Mouse (Mus musculus) thymus, adult 2 months (tissue): ENCODE measurements around the gene Scn9a. TPM values are rescaled to one million over a fixed set of nuclear protein-coding genes. Genes with fewer than 3 reads are reported as not detected.

Source experiments
- DNase-seq: peaks from one replicate; pipeline ENCODE4 v3.0.0; 2021
- H3K27ac ChIP-seq: fragments of 200-500 bp; 2 replicates; pipeline ENCODE4 v1.5.1; 2012; ENCODE audit warnings: low read length, control low read depth; ENCODE audit not compliant: control insufficient read depth, insufficient read depth
- H3K27me3 ChIP-seq: fragments of 200-500 bp; 2 replicates; pipeline ENCODE4 v1.6.1; 2012; ENCODE audit warnings: mild to moderate bottlenecking, low read length, moderate library complexity, mixed read lengths; ENCODE audit not compliant: control insufficient read depth, insufficient read depth
- H3K36me3 ChIP-seq: fragments of 200-500 bp; 2 replicates; pipeline ENCODE4 v1.6.1; 2012; ENCODE audit warnings: mild to moderate bottlenecking, low read length, moderate library complexity; ENCODE audit not compliant: control insufficient read depth, insufficient read depth
- H3K4me1 ChIP-seq: fragments of 200-500 bp; replicated peaks from 2 replicates; pipeline ENCODE4 v1.6.1; 2012; ENCODE audit warnings: low read length; ENCODE audit not compliant: control insufficient read depth, insufficient read depth
- H3K4me3 ChIP-seq: fragments of 200-500 bp; 2 replicates; pipeline ENCODE4 v1.5.1; 2012; ENCODE audit warnings: mild to moderate bottlenecking, low read length, control low read depth, moderate library complexity; ENCODE audit not compliant: control insufficient read depth, insufficient read depth
- CTCF ChIP-seq: fragments of 200-500 bp; IDR thresholded peaks from 2 replicates; pipeline ENCODE4 v1.5.1; 2012; ENCODE audit warnings: mild to moderate bottlenecking, control low read depth, low read length, moderate library complexity, borderline replicate concordance; ENCODE audit not compliant: control insufficient read depth, poor library complexity, insufficient read depth; ENCODE audit errors: extremely low read depth
- POLR2A ChIP-seq: fragments of 200-500 bp; IDR thresholded peaks from 2 replicates; pipeline ENCODE4 v1.6.1; 2012; ENCODE audit warnings: mild to moderate bottlenecking, low read length, control low read depth, moderate library complexity; ENCODE audit not compliant: control insufficient read depth, poor library complexity, insufficient read depth; ENCODE audit errors: extremely low read depth
- WGBS: fragments of 180-500 bp; shearing (Covaris S2); methylation state at CpG from one replicate; pipeline ENCODE4 v1.1.7; 2018; 5-methylcytosine and 5-hydroxymethylcytosine counted together
- polyA plus RNA-seq: library from polyadenylated mRNA; depleted of rRNA; stranded (reverse); fragments of >200 nt; gene quantifications from 2 replicates; pipeline ENCODE4 v1.2.3, GENCODE M21; 2012; rRNA removed

Scn9a gene
- polyA plus RNA-seq, 1 experiment: 0.24 TPM

- Histone ChIP-seq H3K36me3 (no peaks in the 10 kb centered on the region), H3K4me3 (no peak overlapping the region), H3K27ac (no peak overlapping the region), H3K4me1 (no peaks in the 10 kb centered on the region), H3K27me3 (no peaks in the 10 kb centered on the region)
- 92% methylated on average over 3 of the region's 3 CpGs for WGBS
- no peak for DNase-seq
- TF ChIP-seq CTCF (no peak), POLR2A (no peak)
These were observed 169.3 kb downstream of the Scn9a start for GRCm38 (mm10) chr2:66465484-66465883.

GRCm38 (mm10) chr2:66464874-66465458 lies 169.8 kb downstream of the Scn9a start:
- WGBS: 88% methylated on average over 2 of the region's 2 CpGs
- TF ChIP-seq CTCF: no peak
- TF ChIP-seq POLR2A: no peak
- Histone ChIP-seq H3K36me3 (no peaks in the 10 kb centered on the region), H3K4me3 (no peak overlapping the region), H3K4me1 (no peaks in the 10 kb centered on the region), H3K27ac (no peak overlapping the region), H3K27me3 (no peaks in the 10 kb centered on the region)
- DNase-seq: no peak

GRCm38 (mm10) chr2:66463916-66464315 lies 170.8 kb downstream of the Scn9a start:
- no peak overlapping the region for H3K4me3 ChIP-seq
- no peaks in the 10 kb centered on the region for H3K36me3 ChIP-seq
- TF ChIP-seq POLR2A: no peak
- TF ChIP-seq CTCF: no peak
- no peaks in the 10 kb centered on the region for H3K27me3 ChIP-seq
- no peaks in the 10 kb centered on the region for H3K4me1 ChIP-seq
- 90% methylated on average over 6 of the region's 6 CpGs for whole genome bisulfite sequencing
- no peak overlapping the region for H3K27ac ChIP-seq
- no peak for DNase-seq

GRCm38 (mm10) chr2:66462458-66462857 lies 172.3 kb downstream of the Scn9a start:
- 92% methylated on average over 1 of the region's 1 CpGs for WGBS
- no peak for TF ChIP-seq POLR2A
- TF ChIP-seq CTCF: no peak
- H3K36me3 ChIP-seq: no peaks in the 10 kb centered on the region
- no peak overlapping the region for H3K4me3 ChIP-seq
- DNase-seq: no peak
- no peaks in the 10 kb centered on the region for H3K27me3 ChIP-seq
- no peak overlapping the region for H3K27ac ChIP-seq
- H3K4me1 ChIP-seq: no peaks in the 10 kb centered on the region

- Histone ChIP-seq H3K36me3 (no peaks in the 10 kb centered on the region), H3K4me3 (no peak within 1 kb of the TSS), H3K27me3 (no peaks in the 10 kb centered on the region), H3K27ac (no peak within 1 kb of the TSS), H3K4me1 (no peaks in the 10 kb centered on the region)
- DNase-seq: no peak
- WGBS: 13% methylated on average over 7 of the region's 7 CpGs
- TF ChIP-seq POLR2A: no peak
- no peak for TF ChIP-seq CTCF
These were observed 194.1 kb downstream of the Scn9a start, which contains the start of gene Scn1a for GRCm38 (mm10) chr2:66440711-66441110. Gene Scn1a (minus strand): TSS chr2:66440840.

- Histone ChIP-seq H3K4me3 (no peak overlapping the region), H3K27ac (no peak overlapping the region), H3K4me1 (no peaks in the 10 kb centered on the region), H3K36me3 (no peaks in the 10 kb centered on the region), H3K27me3 (no peaks in the 10 kb centered on the region)
- no peak for DNase-seq
- TF ChIP-seq POLR2A (no peak), CTCF (no peak)
- WGBS: 20% methylated on average over 21 of the region's 21 CpGs
These were observed 194.8 kb downstream of the Scn9a start for GRCm38 (mm10) chr2:66439764-66440471.

- H3K36me3 ChIP-seq: no peaks in the 10 kb centered on the region
- H3K27ac ChIP-seq: no peak overlapping the region
- no peak for DNase-seq
- H3K4me1 ChIP-seq: no peaks in the 10 kb centered on the region
- TF ChIP-seq CTCF (no peak), POLR2A (no peak)
- no peak overlapping the region for H3K4me3 ChIP-seq
- H3K27me3 ChIP-seq: no peaks in the 10 kb centered on the region
- 77% methylated on average over 3 of the region's 3 CpGs for WGBS
These were observed 198.5 kb downstream of the Scn9a start for GRCm38 (mm10) chr2:66436286-66436685.

Other genes with a start within 250 kb of the Scn9a start
- gene Scn1a, start 194.1 kb downstream of the Scn9a start, polyA plus RNA-seq: 0.56 and 0.86 TPM in 2 replicates
- gene Scn7a, start 150.0 kb upstream of the Scn9a start, polyA plus RNA-seq: 0.61 and 1.2 TPM in 2 replicates